Mouse (Mus musculus): ENCODE results near the gene Usp46.
"Not testable (repeated sequence)": the region's sequence is repeated elsewhere in the genome, so short reads cannot be mapped to it uniquely, and the experiment has no call there.

Gene Usp46

GRCm38 (mm10) chr5:74028221-74028620 lies 40.0 kb downstream of the Usp46 start:
- no peak for DNase-seq (ENCODE audit: low spot score)

- no peak for DNase-seq (ENCODE audit: low spot score)
Observed at GRCm38 (mm10) chr5:74020506-74020905, 47.7 kb downstream of the Usp46 start.

GRCm38 (mm10) chr5:74018870-74019565 lies 49.2 kb downstream of the Usp46 start:
- DNase-seq (ENCODE audit: low spot score): no peak

- no peak for DNase-seq (ENCODE audit: low spot score)
Observed at GRCm38 (mm10) chr5:74017488-74017887, 50.7 kb downstream of the Usp46 start.

GRCm38 (mm10) chr5:74011629-74012028 lies 56.6 kb downstream of the Usp46 start:
- DNase-seq (ENCODE audit: low spot score): no peak

- no peak for DNase-seq (ENCODE audit: low spot score)
Observed at GRCm38 (mm10) chr5:74007492-74008070, 60.6 kb downstream of the Usp46 start.

GRCm38 (mm10) chr5:74005936-74006335 lies 62.3 kb downstream of the Usp46 start:
- DNase-seq (ENCODE audit: low spot score): no peak

- DNase-seq (ENCODE audit: low spot score): no peak
Observed at GRCm38 (mm10) chr5:74001743-74002142, 66.5 kb downstream of the Usp46 start.

GRCm38 (mm10) chr5:73998966-73999365 lies 69.3 kb downstream of the Usp46 start:
- no peak for DNase-seq (ENCODE audit: low spot score)

GRCm38 (mm10) chr5:73994850-73995249 lies 73.4 kb downstream of the Usp46 start:
- no peak for DNase-seq (ENCODE audit: low spot score)

GRCm38 (mm10) chr5:73993538-73993937 lies 74.7 kb downstream of the Usp46 start:
- DNase-seq (ENCODE audit: low spot score): no peak

- DNase-seq (ENCODE audit: low spot score): no peak
Observed at GRCm38 (mm10) chr5:73992321-73992720, 75.9 kb downstream of the Usp46 start.

- no peak for DNase-seq (ENCODE audit: low spot score)
Observed at GRCm38 (mm10) chr5:73989532-73989931, 78.7 kb downstream of the Usp46 start.

GRCm38 (mm10) chr5:73987777-73988560 lies 80.3 kb downstream of the Usp46 start:
- DNase-seq (ENCODE audit: low spot score): no peak

- no peak for DNase-seq (ENCODE audit: low spot score)
Observed at GRCm38 (mm10) chr5:73977426-73977825, 90.8 kb downstream of the Usp46 start.

- DNase-seq (ENCODE audit: low spot score): no peak
Observed at GRCm38 (mm10) chr5:73971701-73972100, 96.5 kb downstream of the Usp46 start.

- DNase-seq (ENCODE audit: low spot score): peak; percentile 11
Observed at GRCm38 (mm10) chr5:73970024-73970628, 98.1 kb downstream of the Usp46 start.

GRCm38 (mm10) chr5:73969338-73969737 lies 98.9 kb downstream of the Usp46 start:
- no peak for DNase-seq (ENCODE audit: low spot score)

GRCm38 (mm10) chr5:73959779-73960178 lies 108.5 kb downstream of the Usp46 start:
- DNase-seq (ENCODE audit: low spot score): no peak

- DNase-seq (ENCODE audit: low spot score): not testable (repeated sequence)
Observed at GRCm38 (mm10) chr5:73958614-73959013, 109.6 kb downstream of the Usp46 start.

- DNase-seq (ENCODE audit: low spot score): no peak
Observed at GRCm38 (mm10) chr5:73958096-73958495, 110.1 kb downstream of the Usp46 start.

GRCm38 (mm10) chr5:73955691-73956090 lies 112.5 kb downstream of the Usp46 start:
- DNase-seq (ENCODE audit: low spot score): no peak

- no peak for DNase-seq (ENCODE audit: low spot score)
Observed at GRCm38 (mm10) chr5:73955005-73955404, 113.2 kb downstream of the Usp46 start.
